Mouse (Mus musculus): Measurements from ENCODE around the gene Wdr31. TPM values are rescaled to one million over a fixed set of nuclear protein-coding genes. Genes with fewer than 3 reads are reported as not detected.

Gene Wdr31
- 0.52 TPM for polyA plus RNA-seq (2014; fragmentation: Illumina TruSeq; extraction: RNeasy Lipid Tissue Mini Kit (QIAGEN cat#74804); ENCODE audit: low replicate concordance)

GRCm38 (mm10) chr4:62470598-62471051, at the start of gene Wdr31:
TSS of gene Wdr31 (minus strand) at chr4:62470896.

GRCm38 (mm10) chr4:62519849-62520233, 49.1 kb upstream of the Wdr31 start, which contains the start of gene Alad:
TSS of gene Alad (minus strand) at chr4:62519918.

GRCm38 (mm10) chr4:62503374-62503970, 32.8 kb upstream of the Wdr31 start, which contains the start of gene Hdhd3:
TSS of gene Hdhd3 (minus strand) at chr4:62503467.

GRCm38 (mm10) chr4:62479937-62480708, 9.4 kb upstream of the Wdr31 start, which contains the start of gene Bspry:
TSS of gene Bspry (plus strand) at chr4:62480053.

GRCm38 (mm10) chr4:62435081-62435480, 35.6 kb downstream of the Wdr31 start, which contains the start of gene Rnf183:
TSS of gene Rnf183 (minus strand) at chr4:62435252.

GRCm38 (mm10) chr4:62408601-62409282, 62.0 kb downstream of the Wdr31 start, which contains the start of the genes Cdc26 and Prpf4:
TSS of gene Cdc26 (minus strand) at chr4:62408642.
TSS of gene Prpf4 (plus strand) at chr4:62408797.

Other genes starting within 250 kb of the Wdr31 start
- 4.9 TPM for gene Zfp37, start 239.8 kb downstream of the Wdr31 start, polyA plus RNA-seq (2014; fragmentation: Illumina TruSeq; extraction: RNeasy Lipid Tissue Mini Kit (QIAGEN cat#74804); ENCODE audit: low replicate concordance)
- gene Slc31a2, start 208.3 kb downstream of the Wdr31 start, polyA plus RNA-seq (2014; fragmentation: Illumina TruSeq; extraction: RNeasy Lipid Tissue Mini Kit (QIAGEN cat#74804); ENCODE audit: low replicate concordance), result 3.2 TPM
- 11.2 TPM for gene Fkbp15, start 110.3 kb downstream of the Wdr31 start, polyA plus RNA-seq (2014; fragmentation: Illumina TruSeq; extraction: RNeasy Lipid Tissue Mini Kit (QIAGEN cat#74804); ENCODE audit: low replicate concordance)
- gene Slc31a1, start 110.2 kb downstream of the Wdr31 start, polyA plus RNA-seq (2014; fragmentation: Illumina TruSeq; extraction: RNeasy Lipid Tissue Mini Kit (QIAGEN cat#74804); ENCODE audit: low replicate concordance), result 518 TPM
- gene Cdc26, start 62.3 kb downstream of the Wdr31 start, polyA plus RNA-seq (2014; fragmentation: Illumina TruSeq; extraction: RNeasy Lipid Tissue Mini Kit (QIAGEN cat#74804); ENCODE audit: low replicate concordance), result 40.1 TPM
- 6.1 TPM for gene Prpf4, start 62.1 kb downstream of the Wdr31 start, polyA plus RNA-seq (2014; fragmentation: Illumina TruSeq; extraction: RNeasy Lipid Tissue Mini Kit (QIAGEN cat#74804); ENCODE audit: low replicate concordance)
- not detected for gene Rnf183, start 35.6 kb downstream of the Wdr31 start, polyA plus RNA-seq (2014; fragmentation: Illumina TruSeq; extraction: RNeasy Lipid Tissue Mini Kit (QIAGEN cat#74804); ENCODE audit: low replicate concordance)
- 1.9 TPM for gene Bspry, start 9.2 kb upstream of the Wdr31 start, polyA plus RNA-seq (2014; fragmentation: Illumina TruSeq; extraction: RNeasy Lipid Tissue Mini Kit (QIAGEN cat#74804); ENCODE audit: low replicate concordance)
- 0.48 TPM for gene Hdhd3, start 32.6 kb upstream of the Wdr31 start, polyA plus RNA-seq (2014; fragmentation: Illumina TruSeq; extraction: RNeasy Lipid Tissue Mini Kit (QIAGEN cat#74804); ENCODE audit: low replicate concordance)
- gene Alad, start 49.0 kb upstream of the Wdr31 start, polyA plus RNA-seq (2014; fragmentation: Illumina TruSeq; extraction: RNeasy Lipid Tissue Mini Kit (QIAGEN cat#74804); ENCODE audit: low replicate concordance), result 0.85 TPM
- gene Pole3, start 54.2 kb upstream of the Wdr31 start, polyA plus RNA-seq (2014; fragmentation: Illumina TruSeq; extraction: RNeasy Lipid Tissue Mini Kit (QIAGEN cat#74804); ENCODE audit: low replicate concordance), result 39.8 TPM
- 0.37 TPM for gene 4933430I17Rik, start 54.5 kb upstream of the Wdr31 start, polyA plus RNA-seq (2014; fragmentation: Illumina TruSeq; extraction: RNeasy Lipid Tissue Mini Kit (QIAGEN cat#74804); ENCODE audit: low replicate concordance)
- 2.5 TPM for gene Rgs3, start 89.0 kb upstream of the Wdr31 start, polyA plus RNA-seq (2014; fragmentation: Illumina TruSeq; extraction: RNeasy Lipid Tissue Mini Kit (QIAGEN cat#74804); ENCODE audit: low replicate concordance)